Mouse (Mus musculus): ENCODE results near the gene Gsta3. TPM values are rescaled to one million over a fixed set of nuclear protein-coding genes. Genes with fewer than 3 reads are reported as not detected.

The Gsta3 gene
- 29.0 TPM for polyA plus RNA-seq (2014; fragmentation: Illumina TruSeq; extraction: RNeasy Lipid Tissue Mini Kit (QIAGEN cat#74804); ENCODE audit: low replicate concordance)

GRCm38 (mm10) chr1:21239911-21240898, at the start of gene Gsta3:
Gene Gsta3 (plus strand): TSS chr1:21240589.

GRCm38 (mm10) chr1:21218489-21218919, 21.9 kb upstream of the Gsta3 start, which contains the start of gene Tmem14a:
Gene Tmem14a (plus strand): TSS chr1:21218575.

Other genes starting within 250 kb of the Gsta3 start
- 1.0 TPM for gene Tram2, start 161.4 kb upstream of the Gsta3 start, polyA plus RNA-seq (2014; fragmentation: Illumina TruSeq; extraction: RNeasy Lipid Tissue Mini Kit (QIAGEN cat#74804); ENCODE audit: low replicate concordance)
- gene Tmem14a, start 22.0 kb upstream of the Gsta3 start, polyA plus RNA-seq (2014; fragmentation: Illumina TruSeq; extraction: RNeasy Lipid Tissue Mini Kit (QIAGEN cat#74804); ENCODE audit: low replicate concordance): 16.0 TPM
- gene Khdc1a, start 109.1 kb downstream of the Gsta3 start, polyA plus RNA-seq (2014; fragmentation: Illumina TruSeq; extraction: RNeasy Lipid Tissue Mini Kit (QIAGEN cat#74804); ENCODE audit: low replicate concordance): 0.22 TPM
- not detected for gene Khdc1c, start 127.7 kb downstream of the Gsta3 start, polyA plus RNA-seq (2014; fragmentation: Illumina TruSeq; extraction: RNeasy Lipid Tissue Mini Kit (QIAGEN cat#74804); ENCODE audit: low replicate concordance)
- not detected for gene Khdc1b, start 143.0 kb downstream of the Gsta3 start, polyA plus RNA-seq (2014; fragmentation: Illumina TruSeq; extraction: RNeasy Lipid Tissue Mini Kit (QIAGEN cat#74804); ENCODE audit: low replicate concordance)

Data from small intestine, adult 10 weeks (tissue).